Comparison of ENCODE assay signal across 8 mouse cellular contexts in the genomic region with DNA sequence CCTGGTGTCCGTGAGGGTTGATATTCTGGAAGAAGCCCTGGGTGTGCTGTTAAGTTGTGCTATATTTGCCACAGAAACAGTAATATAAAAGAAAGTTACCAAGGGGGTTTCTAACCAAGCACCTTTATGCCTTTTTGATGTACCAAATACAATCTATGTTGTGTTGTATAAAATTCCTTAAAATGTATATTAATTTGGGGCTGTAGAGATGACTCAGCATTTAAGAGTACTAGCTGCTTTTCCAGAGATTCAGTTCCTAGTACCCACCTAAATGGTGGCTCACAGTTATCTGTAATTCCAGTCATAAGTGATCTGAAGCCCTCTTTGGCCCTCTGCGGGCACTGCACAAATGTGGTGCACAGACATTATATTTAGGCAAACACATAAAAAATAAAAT. TPM values are rescaled to one million over a fixed set of nuclear protein-coding genes. Genes with fewer than 3 reads are reported as not detected.
DNase-seq lines count a peak whose midpoint lies in the region; ATAC-seq lines count a peak whose summit lies in the region.

No protein-coding gene starts in this region.

- peak overlapping the region; percentile 83; the same call in 1 of the 2 replicates for H3K9ac ChIP-seq in kidney, embryonic 14.5 days (ENCODE audit: low read depth, low read length)
- peak overlapping the region; percentile 85; the same call in 1 of the 2 replicates for H3K9ac ChIP-seq in embryonic facial prominence, embryonic 13.5 days
- H3K9ac ChIP-seq in neural tube, embryonic 13.5 days, result peak overlapping the region; percentile 91

- no peaks in the 10 kb centered on the region for H3K9me3 ChIP-seq in kidney, embryonic 14.5 days (ENCODE audit: control insufficient read depth, low read length)
- H3K9me3 ChIP-seq in embryonic facial prominence, embryonic 13.5 days, result no peaks in the 10 kb centered on the region
- H3K9me3 ChIP-seq in limb, embryonic 10.5 days (replicated peaks), result no peaks in the 10 kb centered on the region
- no peaks in the 10 kb centered on the region for H3K9me3 ChIP-seq in neural tube, embryonic 13.5 days

- 80% methylated on average over 2 of the region's 2 CpGs for WGBS in kidney, embryonic 14.5 days
- WGBS in embryonic facial prominence, embryonic 13.5 days, result 80% methylated on average over 2 of the region's 2 CpGs
- 93% methylated on average over 2 of the region's 2 CpGs for WGBS in limb, embryonic 10.5 days
- WGBS in neural tube, embryonic 13.5 days, result 78% methylated on average over 2 of the region's 2 CpGs

- DNase-seq in kidney, adult 11 months, result no peak
- no peak for DNase-seq in limb, embryonic 10.5 days (ENCODE audit: low spot score)
- no peak for DNase-seq in testis, postnatal 10 days (ENCODE audit: low spot score)
- no peak for DNase-seq in thymus, postnatal 0 days (ENCODE audit: low spot score)

- peaks cover 14% of the 10 kb centered on the region for H3K4me1 ChIP-seq in kidney, embryonic 14.5 days (ENCODE audit: control insufficient read depth, insufficient read depth, low read length)
- peaks cover 16% of the 10 kb centered on the region for H3K4me1 ChIP-seq in embryonic facial prominence, embryonic 13.5 days
- peaks cover 16% of the 10 kb centered on the region for H3K4me1 ChIP-seq in limb, embryonic 10.5 days
- H3K4me1 ChIP-seq in neural tube, embryonic 13.5 days (replicated peaks), result peaks cover 27% of the 10 kb centered on the region

- H3K4me3 ChIP-seq in kidney, embryonic 14.5 days (ENCODE audit: low read length), result peak overlapping the region; percentile 68; the same call in 1 of the 2 replicates
- peak overlapping the region; percentile 69 for H3K4me3 ChIP-seq in embryonic facial prominence, embryonic 13.5 days
- H3K4me3 ChIP-seq in limb, embryonic 10.5 days, result peak overlapping the region; percentile 75
- peak overlapping the region; percentile 72 for H3K4me3 ChIP-seq in neural tube, embryonic 13.5 days

- peak overlapping the region; percentile 75 for H3K4me2 ChIP-seq in kidney, embryonic 14.5 days (replicated peaks; ENCODE audit: low read depth, low read length)
- peak overlapping the region; percentile 93 for H3K4me2 ChIP-seq in embryonic facial prominence, embryonic 13.5 days
- peak overlapping the region; percentile 86 for H3K4me2 ChIP-seq in neural tube, embryonic 13.5 days

- H3K27ac ChIP-seq in kidney, embryonic 14.5 days (ENCODE audit: low read depth, low read length), result no peak overlapping the region
- H3K27ac ChIP-seq in embryonic facial prominence, embryonic 13.5 days, result no peak overlapping the region
- H3K27ac ChIP-seq in limb, embryonic 10.5 days, result no peak overlapping the region
- peak overlapping the region; percentile 84; the same call in 1 of the 2 replicates for H3K27ac ChIP-seq in neural tube, embryonic 13.5 days (replicated peaks)

- no peak for ATAC-seq in kidney, embryonic 14.5 days (ENCODE audit: low FRiP score, low TSS enrichment)
- no peak for ATAC-seq in embryonic facial prominence, embryonic 13.5 days (ENCODE audit: insufficient number of reproducible peaks, insufficient read depth, low FRiP score, low TSS enrichment, low read depth)
- ATAC-seq in neural tube, embryonic 13.5 days (ENCODE audit: low read depth), result no peak
- no peak for ATAC-seq in CD4-positive, CD25-positive, alpha-beta regulatory T cell, adult 4 months

- peaks cover 18% of the 10 kb centered on the region; the same call in 1 of the 2 replicates for H3K36me3 ChIP-seq in kidney, embryonic 14.5 days (ENCODE audit: control insufficient read depth, insufficient read depth, low read length)
- H3K36me3 ChIP-seq in embryonic facial prominence, embryonic 13.5 days, result peaks cover 17% of the 10 kb centered on the region
- peaks cover 25% of the 10 kb centered on the region for H3K36me3 ChIP-seq in limb, embryonic 10.5 days
- H3K36me3 ChIP-seq in neural tube, embryonic 13.5 days, result peaks cover 15% of the 10 kb centered on the region

- H3K27me3 ChIP-seq in kidney, embryonic 14.5 days (ENCODE audit: control insufficient read depth, insufficient read depth, low read length), result no peaks in the 10 kb centered on the region
- H3K27me3 ChIP-seq in embryonic facial prominence, embryonic 13.5 days, result no peaks in the 10 kb centered on the region
- no peaks in the 10 kb centered on the region for H3K27me3 ChIP-seq in limb, embryonic 10.5 days (ENCODE audit: low read depth, poor library complexity, severe bottlenecking)
- no peaks in the 10 kb centered on the region for H3K27me3 ChIP-seq in neural tube, embryonic 13.5 days

RNA-seq across cellular contexts. Expression of gene Fam136a, which starts 1.4 kb away (rescaled TPM):
- polyA plus RNA-seq in kidney, embryonic 14.5 days (2014; fragmentation: Nextera tagmentation; extraction: Ambion mirVana), result 154 and 156 TPM in 2 replicates
- polyA plus RNA-seq in embryonic facial prominence, embryonic 13.5 days (2015; fragmentation: Nextera tagmentation; extraction: Ambion mirVana), result 125 TPM in 2 replicates
- 189 and 214 TPM in 2 replicates for polyA plus RNA-seq in limb, embryonic 10.5 days (2016; fragmentation: Nextera tagmentation; extraction: Ambion mirVana)
- polyA plus RNA-seq in neural tube, embryonic 13.5 days (2015; fragmentation: Nextera tagmentation; extraction: Ambion mirVana), result 113 and 119 TPM in 2 replicates
- 10 to 100 TPM; 56.6 to 65.9 TPM for polyA plus RNA-seq in CD4-positive, CD25-positive, alpha-beta regulatory T cell, adult 4 months (2017; shearing (Covaris generic))
- 77.1 and 83.0 TPM in 2 replicates for polyA plus RNA-seq in thymus, postnatal 0 days (2015; fragmentation: Nextera tagmentation; extraction: Ambion mirVana)

RNA-seq across cellular contexts. Expression of gene Snrpg, which starts 4.3 kb away (rescaled TPM):
- 814 and 1,116 TPM in 2 replicates for polyA plus RNA-seq in kidney, embryonic 14.5 days (2014; fragmentation: Nextera tagmentation; extraction: Ambion mirVana)
- polyA plus RNA-seq in embryonic facial prominence, embryonic 13.5 days (2015; fragmentation: Nextera tagmentation; extraction: Ambion mirVana), result 768 and 781 TPM in 2 replicates
- 932 and 987 TPM in 2 replicates for polyA plus RNA-seq in limb, embryonic 10.5 days (2016; fragmentation: Nextera tagmentation; extraction: Ambion mirVana)
- 397 and 429 TPM in 2 replicates for polyA plus RNA-seq in neural tube, embryonic 13.5 days (2015; fragmentation: Nextera tagmentation; extraction: Ambion mirVana)
- polyA plus RNA-seq in CD4-positive, CD25-positive, alpha-beta regulatory T cell, adult 4 months (2017; shearing (Covaris generic)), result 100 to 1,000 TPM; 319 to 477 TPM
- polyA plus RNA-seq in thymus, postnatal 0 days (2015; fragmentation: Nextera tagmentation; extraction: Ambion mirVana), result 649 and 709 TPM in 2 replicates

RNA-seq across cellular contexts. Expression of gene Pcyox1, which starts 30.1 kb away (rescaled TPM):
- polyA plus RNA-seq in kidney, embryonic 14.5 days (2014; fragmentation: Nextera tagmentation; extraction: Ambion mirVana), result 40.9 and 96.4 TPM in 2 replicates
- 80.4 and 89.2 TPM in 2 replicates for polyA plus RNA-seq in embryonic facial prominence, embryonic 13.5 days (2015; fragmentation: Nextera tagmentation; extraction: Ambion mirVana)
- polyA plus RNA-seq in limb, embryonic 10.5 days (2016; fragmentation: Nextera tagmentation; extraction: Ambion mirVana), result 50.6 and 59.5 TPM in 2 replicates
- 107 and 113 TPM in 2 replicates for polyA plus RNA-seq in neural tube, embryonic 13.5 days (2015; fragmentation: Nextera tagmentation; extraction: Ambion mirVana)
- polyA plus RNA-seq in CD4-positive, CD25-positive, alpha-beta regulatory T cell, adult 4 months (2017; shearing (Covaris generic)), result 10 to 100 TPM in 1 of 2 experiments, 1 to 10 TPM in 1; 8.5 to 10.4 TPM
- 28.8 and 32.8 TPM in 2 replicates for polyA plus RNA-seq in thymus, postnatal 0 days (2015; fragmentation: Nextera tagmentation; extraction: Ambion mirVana)

RNA-seq across cellular contexts. Expression of gene Tia1, which starts 37.2 kb away (rescaled TPM):
- polyA plus RNA-seq in kidney, embryonic 14.5 days (2014; fragmentation: Nextera tagmentation; extraction: Ambion mirVana), result 187 and 236 TPM in 2 replicates
- 279 and 301 TPM in 2 replicates for polyA plus RNA-seq in embryonic facial prominence, embryonic 13.5 days (2015; fragmentation: Nextera tagmentation; extraction: Ambion mirVana)
- 174 and 235 TPM in 2 replicates for polyA plus RNA-seq in limb, embryonic 10.5 days (2016; fragmentation: Nextera tagmentation; extraction: Ambion mirVana)
- polyA plus RNA-seq in neural tube, embryonic 13.5 days (2015; fragmentation: Nextera tagmentation; extraction: Ambion mirVana), result 326 and 340 TPM in 2 replicates
- polyA plus RNA-seq in CD4-positive, CD25-positive, alpha-beta regulatory T cell, adult 4 months (2017; shearing (Covaris generic)), result 100 to 1,000 TPM; 117 to 139 TPM
- 170 and 184 TPM in 2 replicates for polyA plus RNA-seq in thymus, postnatal 0 days (2015; fragmentation: Nextera tagmentation; extraction: Ambion mirVana)

RNA-seq across cellular contexts. Expression of gene Gm44790, which starts 59.6 kb away (rescaled TPM):
- polyA plus RNA-seq in kidney, embryonic 14.5 days (2014; fragmentation: Nextera tagmentation; extraction: Ambion mirVana), result not detected in 2 replicates
- not detected in 2 replicates for polyA plus RNA-seq in embryonic facial prominence, embryonic 13.5 days (2015; fragmentation: Nextera tagmentation; extraction: Ambion mirVana)
- polyA plus RNA-seq in limb, embryonic 10.5 days (2016; fragmentation: Nextera tagmentation; extraction: Ambion mirVana), result not detected in 2 replicates
- polyA plus RNA-seq in neural tube, embryonic 13.5 days (2015; fragmentation: Nextera tagmentation; extraction: Ambion mirVana), result 0.50 and 0.63 TPM in 2 replicates
- polyA plus RNA-seq in CD4-positive, CD25-positive, alpha-beta regulatory T cell, adult 4 months (2017; shearing (Covaris generic)), result not detected
- 0.25 and 0.31 TPM in 2 replicates for polyA plus RNA-seq in thymus, postnatal 0 days (2015; fragmentation: Nextera tagmentation; extraction: Ambion mirVana)
